Mouse (Mus musculus) frontal cortex, adult 2 months (tissue): ENCODE data around the gene Prkar1b. TPM values are rescaled to one million over a fixed set of nuclear protein-coding genes. Genes with fewer than 3 reads are reported as not detected.

Experiments
- DNase-seq, 2 experiments: peaks; one replicate each; pipeline ENCODE4 v3.0.0; 2022; ENCODE audit warnings: low spot score in 1 of 2; ENCODE audit errors: extremely low spot score in 1 of 2
- polyA plus RNA-seq: library from polyadenylated mRNA; depleted of rRNA; stranded (reverse); fragments of >200 nt; gene quantifications from 2 replicates; pipeline ENCODE4 v1.2.3, GENCODE M21; 2012

The Prkar1b gene
- polyA plus RNA-seq, 1 experiment, result 764 TPM

- peak in 1 of 2 experiments; percentile 70 for DNase-seq
These were observed 2.4 kb downstream of the Prkar1b start for GRCm38 (mm10) chr5:139147178-139148078.

- no peak for DNase-seq
These were observed 3.2 kb downstream of the Prkar1b start for GRCm38 (mm10) chr5:139146476-139147075.

- no peak for DNase-seq
These were observed 4.1 kb downstream of the Prkar1b start for GRCm38 (mm10) chr5:139145726-139146125.

- DNase-seq, result no peak
These were observed 5.9 kb downstream of the Prkar1b start for GRCm38 (mm10) chr5:139143890-139144289.

GRCm38 (mm10) chr5:139141326-139141725 is 8.5 kb downstream of the Prkar1b start:
- DNase-seq, result peak in 1 of 2 experiments; percentile 51

GRCm38 (mm10) chr5:139140589-139140988 is 9.2 kb downstream of the Prkar1b start:
- DNase-seq, result peak in 1 of 2 experiments; percentile 46

- DNase-seq, result no peak
These were observed 10.8 kb downstream of the Prkar1b start for GRCm38 (mm10) chr5:139138926-139139472.

GRCm38 (mm10) chr5:139138261-139138925 is 11.4 kb downstream of the Prkar1b start:
- DNase-seq, result peak; percentile 76 to 93

GRCm38 (mm10) chr5:139137176-139137575 is 12.6 kb downstream of the Prkar1b start:
- no peak for DNase-seq

GRCm38 (mm10) chr5:139136341-139136740 is 13.5 kb downstream of the Prkar1b start:
- DNase-seq, result peak in 1 of 2 experiments; percentile 44

- no peak for DNase-seq
These were observed 15.3 kb downstream of the Prkar1b start for GRCm38 (mm10) chr5:139134501-139134900.

- no peak for DNase-seq
These were observed 19.4 kb downstream of the Prkar1b start for GRCm38 (mm10) chr5:139130351-139130750.

- peak; percentile 67 to 79 for DNase-seq
These were observed 20.1 kb downstream of the Prkar1b start for GRCm38 (mm10) chr5:139129572-139130151.

GRCm38 (mm10) chr5:139129078-139129477 is 20.7 kb downstream of the Prkar1b start:
- DNase-seq, result peak in 1 of 2 experiments; percentile 39

GRCm38 (mm10) chr5:139128476-139129065 is 21.2 kb downstream of the Prkar1b start:
- peak in 1 of 2 experiments; percentile 46 for DNase-seq

- DNase-seq, result no peak
These were observed 24.1 kb downstream of the Prkar1b start for GRCm38 (mm10) chr5:139125717-139126116.

- DNase-seq, result no peak
These were observed 30.9 kb downstream of the Prkar1b start for GRCm38 (mm10) chr5:139118961-139119276.

GRCm38 (mm10) chr5:139118139-139118960 is 31.5 kb downstream of the Prkar1b start:
- no peak for DNase-seq

- DNase-seq, result no peak
These were observed 34.3 kb downstream of the Prkar1b start for GRCm38 (mm10) chr5:139115507-139115906.
